Mouse (Mus musculus): ENCODE data around the gene Ccdc154.
"Not testable (repeated sequence)": the region's sequence is repeated elsewhere in the genome, so short reads cannot be mapped to it uniquely, and the experiment has no call there.

Ccdc154 gene

GRCm38 (mm10) chr17:25162161-25162560, at the start of gene Ccdc154:
Gene Ccdc154, plus strand, starts transcription at chr17:25162461.
- DNase-seq (ENCODE audit: low read depth), result no peak

DNA sequence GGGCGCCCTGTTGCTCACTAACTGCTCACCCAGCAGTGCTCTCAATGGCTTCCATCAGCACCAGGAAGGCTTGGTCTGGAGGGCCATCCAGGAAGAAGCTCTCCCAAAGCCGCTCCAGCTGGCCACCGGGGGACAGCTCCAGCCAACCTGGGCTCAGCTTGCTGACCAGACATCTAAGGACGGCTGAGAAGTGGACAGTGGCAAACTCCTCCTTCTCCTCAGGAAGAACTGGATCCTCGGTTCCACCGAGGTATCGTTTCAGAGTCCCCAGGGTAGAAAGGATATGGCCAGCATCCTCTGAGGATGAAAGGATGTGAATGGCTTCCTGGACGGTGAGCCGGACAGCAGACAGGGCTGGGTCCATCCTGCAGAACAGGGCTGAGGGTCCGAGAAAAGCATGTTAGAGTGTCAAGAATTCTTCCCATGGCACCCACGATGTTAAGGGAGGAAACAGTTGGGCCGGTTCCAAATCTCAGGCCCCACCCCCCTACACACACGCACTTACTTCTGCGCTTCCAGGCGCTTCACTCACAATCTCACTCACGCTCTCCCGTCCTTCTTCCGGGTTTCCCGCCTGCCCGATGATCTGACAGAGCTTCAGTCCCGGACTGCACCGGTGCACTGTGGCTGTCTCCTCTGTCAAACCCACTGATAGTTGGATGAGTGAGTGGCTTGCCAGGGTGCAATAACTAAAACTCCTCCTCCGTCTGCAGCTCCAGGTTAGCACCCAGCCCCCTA, 47.2 kb upstream of the Ccdc154 start:
- DNase-seq (ENCODE audit: low read depth), result peak; percentile 45

GRCm38 (mm10) chr17:25115664-25116432, 46.4 kb upstream of the Ccdc154 start, which contains the start of gene Telo2:
Gene Telo2, minus strand, starts transcription at chr17:25115967.
- DNase-seq (ENCODE audit: low read depth), result peak; percentile 87

DNA sequence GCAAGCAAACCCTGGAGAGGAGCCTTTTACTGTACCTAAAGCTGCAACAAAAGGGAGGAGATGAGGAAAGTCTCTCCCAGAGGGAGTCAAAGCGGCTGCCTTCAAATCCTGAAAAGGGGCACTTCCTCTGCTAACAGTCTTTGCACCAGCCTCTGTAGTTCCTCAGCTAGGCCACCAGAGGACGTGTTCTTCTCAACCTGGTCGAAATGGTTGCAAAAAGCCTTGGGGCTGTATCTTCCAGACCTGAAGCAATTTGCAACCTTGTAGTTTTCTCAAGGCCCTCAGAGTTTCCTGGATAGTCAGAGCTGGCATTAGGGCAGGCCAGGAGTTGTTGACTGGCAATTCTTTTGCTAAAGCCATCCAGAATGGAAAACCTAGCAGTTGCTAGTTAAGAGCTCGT, 45.0 kb upstream of the Ccdc154 start:
- DNase-seq (ENCODE audit: low read depth), result peak; percentile 62

GRCm38 (mm10) chr17:25120406-25120805, 41.9 kb upstream of the Ccdc154 start, which contains the start of gene Ptx4:
Gene Ptx4, plus strand, starts transcription at chr17:25120760.
- DNase-seq (ENCODE audit: low read depth), result no peak

DNA sequence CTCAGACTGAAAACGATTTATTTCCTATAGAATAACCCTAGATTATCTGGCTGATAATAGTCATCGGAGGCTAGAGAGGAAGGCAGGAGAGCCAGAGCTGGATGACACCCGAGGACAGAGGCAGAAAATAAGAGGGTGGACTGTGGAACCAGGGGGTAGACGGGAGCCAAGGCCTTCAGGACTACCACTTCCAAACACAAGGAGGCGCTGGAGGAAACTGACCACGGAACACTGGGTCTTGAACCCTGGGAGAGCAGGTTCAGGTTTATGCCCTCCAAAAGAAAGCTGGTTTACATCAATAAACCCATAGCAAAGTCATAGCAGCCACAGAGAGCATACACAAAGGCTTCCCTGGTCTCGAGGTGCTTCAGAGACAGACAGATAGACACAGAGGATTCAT, 38.3 kb upstream of the Ccdc154 start:
- DNase-seq (ENCODE audit: low read depth), result no peak

DNA sequence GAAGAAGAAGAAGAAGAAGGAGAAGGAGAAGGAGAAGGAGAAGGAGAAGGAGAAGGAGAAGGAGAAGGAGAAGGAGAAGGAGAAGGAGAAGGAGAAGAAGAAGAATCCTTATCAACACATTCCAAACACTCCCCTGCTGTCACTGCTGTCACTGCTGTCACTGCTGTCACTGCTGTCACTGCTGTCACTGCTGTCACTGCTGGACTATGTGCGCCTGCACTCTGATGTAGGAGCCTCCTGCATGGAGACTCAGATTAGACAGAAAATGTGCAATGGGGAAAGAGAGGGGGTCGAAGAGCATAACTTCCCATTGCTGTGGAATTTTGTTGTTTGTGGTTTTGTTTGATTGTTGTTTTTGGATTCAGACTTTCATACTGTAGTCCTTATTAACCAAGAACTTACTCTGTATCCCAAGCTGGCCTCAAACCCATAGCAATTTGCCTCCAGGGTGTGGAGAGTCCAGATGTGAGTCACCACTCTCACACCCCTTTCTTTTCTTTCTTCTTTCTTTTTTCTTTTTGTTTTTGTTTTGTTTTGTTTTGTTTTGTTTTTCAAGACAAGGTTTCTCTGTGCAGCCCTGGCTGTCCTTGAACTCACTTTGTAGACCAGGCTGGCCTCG, 36.7 kb upstream of the Ccdc154 start:
- not testable (repeated sequence) for DNase-seq (ENCODE audit: low read depth)

DNA sequence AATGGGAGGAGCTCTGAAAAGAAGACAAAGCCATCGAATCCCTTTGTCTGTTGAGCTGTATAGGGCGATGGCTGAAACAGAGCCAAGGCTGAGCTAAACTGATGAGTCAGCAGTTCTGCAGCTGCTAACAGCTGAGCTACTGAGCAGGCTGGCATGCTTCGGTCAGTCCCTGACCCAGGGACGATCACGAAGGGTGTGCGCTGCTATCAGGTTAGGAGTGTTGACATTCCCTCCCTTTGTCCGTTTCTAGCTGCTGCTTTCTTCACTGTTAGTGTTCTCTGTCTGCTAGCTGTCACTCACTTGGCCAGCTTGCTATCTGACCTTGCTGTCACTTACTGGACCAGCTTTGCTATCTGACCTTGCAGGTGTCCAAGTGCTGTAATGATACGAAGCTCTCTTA, 35.2 kb upstream of the Ccdc154 start:
- DNase-seq (ENCODE audit: low read depth), result no peak

- DNase-seq (ENCODE audit: low read depth), result no peak
These were observed 34.6 kb upstream of the Ccdc154 start for GRCm38 (mm10) chr17:25127681-25128080.

- no peak for DNase-seq (ENCODE audit: low read depth)
These were observed 32.2 kb upstream of the Ccdc154 start for GRCm38 (mm10) chr17:25130060-25130459.

GRCm38 (mm10) chr17:25133275-25133698, 29.0 kb upstream of the Ccdc154 start, which contains the start of gene Clcn7:
Gene Clcn7, plus strand, starts transcription at chr17:25133391.
- DNase-seq (ENCODE audit: low read depth), result peak; percentile 72

DNA sequence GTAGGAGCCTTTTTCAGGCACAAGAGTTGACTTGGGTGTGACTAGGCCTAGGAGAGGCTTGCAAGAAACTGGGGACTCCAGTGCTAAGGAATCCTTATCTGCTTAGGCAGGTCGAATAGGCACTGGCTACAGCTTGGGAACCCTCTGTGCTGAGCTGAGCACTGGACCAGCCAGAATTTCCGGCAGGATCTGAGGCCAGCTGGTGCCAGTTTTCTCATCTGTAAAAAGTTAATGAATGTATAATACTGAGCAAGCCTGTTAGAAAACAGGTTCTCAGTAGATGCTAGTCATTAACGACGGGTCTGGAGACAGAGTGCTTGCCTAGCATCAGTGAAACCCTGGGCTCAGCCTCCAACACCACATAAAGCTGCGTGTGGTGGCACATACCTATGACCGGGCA, 26.6 kb upstream of the Ccdc154 start:
- DNase-seq (ENCODE audit: low read depth), result no peak

DNA sequence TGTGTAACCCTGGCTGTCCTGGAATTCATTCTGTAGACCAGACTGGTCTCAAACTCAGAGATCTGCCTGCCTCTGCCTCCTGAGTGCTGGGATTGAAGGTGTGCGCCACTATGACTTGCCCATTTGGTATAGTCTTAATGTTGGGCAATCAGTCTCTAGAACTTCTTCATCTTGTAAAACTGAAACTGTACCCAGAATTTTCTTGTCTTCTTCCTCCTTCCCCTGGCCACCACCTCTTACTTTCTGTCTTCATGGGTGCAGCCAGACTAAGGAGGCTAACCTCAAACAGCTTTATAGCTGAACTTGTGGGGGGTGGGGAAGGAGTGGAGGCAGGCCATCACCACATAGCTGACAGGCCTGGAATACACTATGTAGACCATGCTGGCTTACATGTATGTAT, 23.5 kb upstream of the Ccdc154 start:
- no peak for DNase-seq (ENCODE audit: low read depth)

DNA sequence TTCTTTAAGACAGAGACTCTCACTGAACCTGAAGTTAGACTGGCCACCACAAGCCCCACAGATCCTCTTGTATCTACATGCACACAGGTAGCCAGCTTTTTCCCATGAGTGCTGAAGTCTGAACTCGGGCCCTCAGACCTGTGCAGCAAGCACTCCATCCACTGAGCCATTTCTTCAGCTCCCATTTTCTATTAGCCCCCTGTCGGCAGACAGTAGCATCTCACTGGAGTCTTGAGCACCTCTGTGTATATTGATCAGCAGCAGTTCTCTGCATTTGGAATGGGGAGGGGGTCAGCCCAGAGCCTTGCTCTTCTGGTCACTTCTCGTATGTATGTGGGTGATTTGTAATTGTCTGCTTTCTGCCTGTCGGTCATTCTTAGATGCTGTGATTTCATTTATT, 22.3 kb upstream of the Ccdc154 start:
- no peak for DNase-seq (ENCODE audit: low read depth)

- no peak for DNase-seq (ENCODE audit: low read depth)
These were observed 1.1 kb downstream of the Ccdc154 start for GRCm38 (mm10) chr17:25163387-25163786.

DNA sequence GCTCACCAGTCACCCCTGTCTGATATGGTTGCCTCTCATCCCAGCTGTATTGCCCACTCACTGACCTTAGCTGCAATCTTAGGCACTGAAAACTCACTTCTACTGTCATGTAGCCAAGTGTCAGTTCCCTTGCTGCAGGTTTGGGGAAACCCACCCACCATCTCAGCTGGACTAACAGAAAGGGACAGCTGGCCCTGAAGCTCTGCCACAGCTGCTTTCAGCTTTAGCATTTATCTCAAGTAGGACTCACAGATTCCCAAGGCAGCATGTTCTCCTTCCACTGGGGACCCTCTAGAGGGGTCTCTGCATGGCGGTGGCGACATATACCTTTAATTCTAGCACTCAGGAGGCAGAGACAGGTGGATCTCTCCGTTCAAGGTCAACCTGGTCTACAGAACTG, 2.5 kb downstream of the Ccdc154 start:
- DNase-seq (ENCODE audit: low read depth), result no peak

DNA sequence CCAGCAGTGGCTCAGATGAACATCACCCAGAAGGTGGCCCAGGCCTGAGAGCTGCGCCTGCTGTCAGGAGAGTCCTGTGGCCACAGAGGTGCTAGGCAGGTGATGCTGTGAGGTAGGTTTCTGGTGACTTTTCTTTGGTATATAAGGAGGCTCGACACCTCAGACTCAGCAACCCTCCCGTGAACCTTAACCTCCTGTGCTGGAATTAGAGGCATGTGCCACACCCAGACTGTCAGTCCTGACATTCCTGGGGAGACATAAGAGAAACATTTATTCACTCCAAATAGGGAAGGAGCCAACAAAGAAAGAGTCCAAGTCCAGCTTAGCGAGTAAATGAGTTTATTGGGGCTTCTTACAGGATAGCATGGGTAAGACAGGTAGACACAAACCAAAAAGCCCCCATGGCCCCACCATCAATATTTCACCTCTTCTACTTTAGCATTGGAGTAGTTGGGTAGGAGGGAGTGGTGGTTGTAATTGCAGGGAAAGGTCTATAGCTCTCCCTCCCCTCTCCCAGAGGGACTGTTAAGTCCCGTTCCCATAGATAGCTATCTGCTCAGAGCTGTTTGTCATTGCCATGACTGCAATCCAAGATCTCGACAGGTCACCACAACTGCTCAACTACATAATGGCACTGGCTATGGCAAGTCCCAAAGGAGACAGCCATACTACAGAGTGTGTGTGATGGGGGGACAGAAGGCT, 3.9 kb downstream of the Ccdc154 start:
- DNase-seq (ENCODE audit: low read depth), result no peak

DNA sequence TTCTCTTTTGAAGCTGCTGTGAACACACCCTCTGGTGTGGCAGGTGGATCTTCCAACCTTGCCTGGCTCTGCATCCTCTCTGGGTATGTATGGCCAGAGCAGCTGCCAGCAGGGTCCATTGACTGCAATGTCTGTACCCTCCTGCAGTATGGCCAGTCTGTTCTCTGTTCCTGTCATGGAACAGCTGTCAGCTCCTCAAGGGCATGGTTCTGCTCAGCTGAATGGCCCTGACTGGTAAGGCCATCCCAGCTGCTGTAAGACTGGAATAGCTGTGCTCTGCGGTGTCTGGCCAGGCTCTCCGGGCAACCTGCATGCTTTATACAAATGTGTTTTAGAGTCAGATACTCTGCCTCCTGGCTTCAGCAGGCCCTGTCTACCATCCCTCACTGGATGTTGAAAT, 7.4 kb downstream of the Ccdc154 start:
- no peak for DNase-seq (ENCODE audit: low read depth)

GRCm38 (mm10) chr17:25172558-25172957, 10.3 kb downstream of the Ccdc154 start:
- DNase-seq (ENCODE audit: low read depth), result no peak

GRCm38 (mm10) chr17:25175411-25175810, 13.2 kb downstream of the Ccdc154 start, which contains the start of gene Gm38655:
Gene Gm38655, minus strand, starts transcription at chr17:25175471.
- no peak for DNase-seq (ENCODE audit: low read depth)

GRCm38 (mm10) chr17:25183232-25183631, 21.0 kb downstream of the Ccdc154 start:
- DNase-seq (ENCODE audit: low read depth), result no peak

DNA sequence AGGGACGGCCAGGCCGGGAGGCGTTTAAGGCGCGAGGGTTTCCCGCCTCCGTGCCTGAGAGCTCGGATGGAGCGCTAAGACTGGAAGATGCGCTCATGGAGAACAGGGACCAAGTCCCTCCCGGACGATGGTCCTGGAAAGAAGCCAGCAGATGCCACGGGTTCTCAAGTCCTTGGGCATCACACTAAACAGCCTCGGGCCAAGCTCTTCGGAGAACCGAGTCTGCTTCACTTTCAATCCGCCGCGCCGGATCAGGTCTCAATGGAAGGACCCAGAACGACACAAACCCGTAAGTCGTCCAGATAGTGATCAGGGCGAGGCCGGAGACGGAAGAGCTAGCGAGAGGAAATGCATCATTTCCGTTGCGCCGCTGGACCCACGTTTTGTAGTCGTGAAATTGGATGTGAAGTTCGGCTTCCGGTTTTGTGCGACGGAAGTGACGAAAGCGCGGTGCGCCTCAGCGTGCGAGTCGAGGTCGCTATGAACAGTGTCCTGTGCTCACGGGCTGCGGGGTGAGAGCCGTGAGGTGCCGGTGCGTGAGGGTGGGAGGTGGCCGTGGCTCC, 21.9 kb downstream of the Ccdc154 start, which contains the start of gene BC003965:
Gene BC003965, plus strand, starts transcription at position 426 of the 563 bp plus-strand sequence.
- peak; percentile 100 for DNase-seq (ENCODE audit: low read depth)

Measured in c-Kit-positive CD71-negative TER-119-negative erythroid progenitor cells, embryonic 14.5 days (primary cell).